9 mouse cellular contexts compared by ENCODE assay signal in genomic region chr2:92485640-92486295, GRCm38 (mm10). TPM values are rescaled to one million over a fixed set of nuclear protein-coding genes. Genes with fewer than 3 reads are reported as not detected.
A peak's percentile ranks its signal among the peaks of the same experiment; 100 is the strongest.
DNase-seq lines count a peak whose midpoint lies in the region; ATAC-seq and TF ChIP-seq lines count a peak whose summit lies in the region.
"Had no signal": no experiment of that assay in that cellular context is flagged by ENCODE, and none has a peak within 500 bp of the region (broad histone marks: within the 10 kb centered on the region; RNA-seq: fewer than 3 reads in every experiment).

No protein-coding gene starts in this region.

- intact Hi-C loops in heart, postnatal 36 days (cut with DNase I): loop anchor here (1.0 to 5.0 kb wide), 5 partner anchors 43 to 325 kb away; no protein-coding TSS in a partner anchor

- peaks cover 9 to 31% of the 10 kb centered on the region in 2 experiments for H3K4me1 ChIP-seq in CH12.LX (ENCODE audit: control insufficient read depth in 1 of 2, insufficient read depth in 2 of 2)
- H3K4me1 ChIP-seq in forebrain, embryonic 15.5 days: peaks cover 16% of the 10 kb centered on the region
- peaks cover 7% of the 10 kb centered on the region; the same call in 1 of the 2 replicates for H3K4me1 ChIP-seq in lung, postnatal 0 days (ENCODE audit: insufficient read depth, low read depth, low read length)

- no peaks in the 10 kb centered on the region for H3K79me2 ChIP-seq in CH12.LX (replicated peaks; ENCODE audit: control insufficient read depth, extremely low read depth, insufficient read depth, poor library complexity, severe bottlenecking)

- H3K27me3 ChIP-seq in CH12.LX (replicated peaks): peaks cover 88% of the 10 kb centered on the region
- H3K27me3 ChIP-seq in forebrain, embryonic 15.5 days: peaks cover 6% of the 10 kb centered on the region; the same call in 1 of the 2 replicates
- H3K27me3 ChIP-seq in lung, postnatal 0 days (replicated peaks; ENCODE audit: insufficient read depth, low read length): no peaks in the 10 kb centered on the region; the same call in 1 of the 2 replicates

- TF ChIP-seq EP300 in CH12.LX (IDR thresholded peaks at IDR 0.05; ENCODE audit: low read length): no peak
- no peak for TF ChIP-seq EP300 in lung, postnatal 0 days (IDR thresholded peaks at IDR 0.05)

- H3K36me3 ChIP-seq in CH12.LX (replicated peaks in 1 of 2; ENCODE audit: control insufficient read depth in 1 of 2, insufficient read depth in 1 of 2, low read length in 1 of 2): no peaks in the 10 kb centered on the region
- H3K36me3 ChIP-seq in forebrain, embryonic 15.5 days: no peaks in the 10 kb centered on the region
- H3K36me3 ChIP-seq in lung, postnatal 0 days (ENCODE audit: insufficient read depth, low read length): no peaks in the 10 kb centered on the region

- in situ Hi-C loops in CH12.LX (cut with MboI; ENCODE audit: low pct_ligation_motif_present, low pct_unique_long_range_greater_than_20kb, low sequenced_read_pairs): no loop called here

- H3K9ac ChIP-seq in CH12.LX (ENCODE audit: insufficient read depth, low read depth): no peak overlapping the region
- H3K9ac ChIP-seq in forebrain, embryonic 15.5 days (replicated peaks): no peak overlapping the region
- H3K9ac ChIP-seq in lung, postnatal 0 days (replicated peaks; ENCODE audit: low read depth): no peak overlapping the region

- H3K4me3 ChIP-seq in CH12.LX (replicated peaks in 1 of 3; ENCODE audit: low read depth in 2 of 3, low read length in 2 of 3, poor library complexity in 1 of 3): no peak overlapping the region
- no peak overlapping the region for H3K4me3 ChIP-seq in forebrain, embryonic 15.5 days
- H3K4me3 ChIP-seq in lung, postnatal 0 days (ENCODE audit: low read depth, low read length): no peak overlapping the region
- H3K4me3 ChIP-seq: erythroblast, embryonic 14.5 days had no signal

- DNase-seq in CH12.LX (ENCODE audit: extremely low read depth): peak; percentile 45
- DNase-seq in c-Kit-positive CD71-positive TER-119-negative erythroid progenitor cells, embryonic 14.5 days (ENCODE audit: low read depth): peak; percentile 31
- peak; percentile 67 to 80 for DNase-seq in heart, postnatal 36 days
- DNase-seq in layer of hippocampus, adult 9-11 months: peak; percentile 68
- peak; percentile 75 for DNase-seq in lung, postnatal 0 days (ENCODE audit: low spot score)
- peak; percentile 58 for DNase-seq in ovary, postnatal 14 days (ENCODE audit: low spot score)
- peak; percentile 55 to 60 for DNase-seq in thymus, postnatal 36 days

- peak; percentile 44 for ATAC-seq in forebrain, embryonic 15.5 days (replicated peaks)
- peak; percentile 52 for ATAC-seq in lung, postnatal 0 days

- peak; percentile 78 for TF ChIP-seq RAD21 in CH12.LX (IDR thresholded peaks at IDR 0.05; ENCODE audit: low read depth, low read length)

- TF ChIP-seq POLR2A in CH12.LX (IDR thresholded peaks at IDR 0.05; ENCODE audit: low read depth, low read length): no peak

- H3K9me3 ChIP-seq in CH12.LX (replicated peaks; ENCODE audit: low read length): no peaks in the 10 kb centered on the region
- no peaks in the 10 kb centered on the region for H3K9me3 ChIP-seq in forebrain, embryonic 15.5 days
- no peaks in the 10 kb centered on the region for H3K9me3 ChIP-seq in lung, postnatal 0 days (ENCODE audit: low read length)

- peak in 1 of 2 experiments; percentile 83; a peak in 3 of 4 replicates for TF ChIP-seq CTCF in CH12.LX (conservative IDR thresholded peaks at IDR 0.05 in 1 of 2, IDR thresholded peaks at IDR 0.05 in 1 of 2; ENCODE audit: low read depth in 2 of 2, low read length in 2 of 2)
- peak; percentile 84 for TF ChIP-seq CTCF in lung, postnatal 0 days (IDR thresholded peaks at IDR 0.05)

- dilution Hi-C loops in CH12.LX (cut with MboI; ENCODE audit: extremely low pct_ligation_motif_present, extremely low pct_unique_long_range_greater_than_20kb, low sequenced_read_pairs): no loop called here

- peak overlapping the region; percentile 93 for H3K4me2 ChIP-seq in CH12.LX (ENCODE audit: insufficient read depth, low read depth, poor library complexity, severe bottlenecking)
- H3K4me2 ChIP-seq in forebrain, embryonic 15.5 days (replicated peaks): no peak overlapping the region
- no peak overlapping the region; the same call in 1 of the 2 replicates for H3K4me2 ChIP-seq in lung, postnatal 0 days (replicated peaks; ENCODE audit: low read depth, low read length)

- no peak overlapping the region for H3K27ac ChIP-seq in CH12.LX (ENCODE audit: insufficient read depth, low read depth)
- H3K27ac ChIP-seq in forebrain, embryonic 15.5 days (replicated peaks): no peak overlapping the region
- no peak overlapping the region for H3K27ac ChIP-seq in lung, postnatal 0 days (ENCODE audit: low read length)

- WGBS in forebrain, embryonic 15.5 days: 6% methylated on average over 15 of the region's 15 CpGs
- WGBS in lung, postnatal 0 days: 8% methylated on average over 15 of the region's 15 CpGs

TF ChIP-seq in CH12.LX, 34 proteins besides CTCF, POLR2A, EP300 and RAD21:
- TF ChIP-seq SMC3 (IDR thresholded peaks at IDR 0.05; ENCODE audit: low read depth, low read length): peak; percentile 62
- no peak for TF ChIP-seq CHD1 (IDR thresholded peaks at IDR 0.05; ENCODE audit: low read depth, low read length)

RNA-seq across cellular contexts. Expression of gene Slc35c1, which starts 25.4 kb away (rescaled TPM):
- 7.3 and 8.7 TPM in 2 replicates for total RNA-seq in CH12.LX (2012; rRNA removed)
- total RNA-seq in CH12.LX (2014; rRNA removed): 2.8 and 4.1 TPM in 2 replicates
- polyA plus RNA-seq in CH12.LX (2012; ENCODE audit: insufficient read length, low read depth): 18.4 and 22.7 TPM in 2 replicates
- 9.7 and 10.9 TPM in 2 replicates for polyA plus RNA-seq in forebrain, embryonic 15.5 days (2015; fragmentation: Nextera tagmentation; extraction: Ambion mirVana)
- total RNA-seq in heart, postnatal 36 days (2021): 1 to 10 TPM; 5.8 to 7.5 TPM
- 12.9 and 13.1 TPM in 2 replicates for polyA plus RNA-seq in lung, postnatal 0 days (2015; fragmentation: Nextera tagmentation; extraction: Ambion mirVana)

RNA-seq across cellular contexts. Expression of gene Cry2, which starts 51.9 kb away (rescaled TPM):
- total RNA-seq in CH12.LX (2012; rRNA removed): 8.8 and 12.7 TPM in 2 replicates
- 3.7 and 4.3 TPM in 2 replicates for total RNA-seq in CH12.LX (2014; rRNA removed)
- 15.2 and 15.9 TPM in 2 replicates for polyA plus RNA-seq in CH12.LX (2012; ENCODE audit: insufficient read length, low read depth)
- 37.0 and 37.2 TPM in 2 replicates for polyA plus RNA-seq in forebrain, embryonic 15.5 days (2015; fragmentation: Nextera tagmentation; extraction: Ambion mirVana)
- total RNA-seq in heart, postnatal 36 days (2021): 10 to 100 TPM; 21.8 to 33.4 TPM
- polyA plus RNA-seq in lung, postnatal 0 days (2015; fragmentation: Nextera tagmentation; extraction: Ambion mirVana): 36.3 and 36.6 TPM in 2 replicates
